Mouse (Mus musculus) heart, postnatal 25 days (tissue): ENCODE data around the gene Nup35. TPM values are rescaled to one million over a fixed set of nuclear protein-coding genes. Genes with fewer than 3 reads are reported as not detected.
A peak's percentile ranks its signal among the peaks of the same experiment; 100 is the strongest.

Experiments used
- DNase-seq: peaks from one replicate; pipeline ENCODE4 v3.0.0; 2022; ENCODE audit warnings: low spot score
- intact Hi-C: fragments of 180-260 bp; cut with DNase I; formaldehyde crosslinking; loops from one replicate; pipeline ENCODE4 v1.15.1; 2025
- microRNA-seq: library from miRNA; unstranded; fragments of <30 nt; microRNA quantifications from one replicate; pipeline ENCODE4 v1.2.0, GENCODE M21; 2022
- total RNA-seq, 2 experiments: library from RNA; stranded (reverse); gene quantifications; 2 replicates each; pipeline ENCODE4 v1.2.3; 2021

The Nup35 gene
- total RNA-seq, 2 experiments from 2014 or later, result 5.6 to 7.1 TPM

DNA sequence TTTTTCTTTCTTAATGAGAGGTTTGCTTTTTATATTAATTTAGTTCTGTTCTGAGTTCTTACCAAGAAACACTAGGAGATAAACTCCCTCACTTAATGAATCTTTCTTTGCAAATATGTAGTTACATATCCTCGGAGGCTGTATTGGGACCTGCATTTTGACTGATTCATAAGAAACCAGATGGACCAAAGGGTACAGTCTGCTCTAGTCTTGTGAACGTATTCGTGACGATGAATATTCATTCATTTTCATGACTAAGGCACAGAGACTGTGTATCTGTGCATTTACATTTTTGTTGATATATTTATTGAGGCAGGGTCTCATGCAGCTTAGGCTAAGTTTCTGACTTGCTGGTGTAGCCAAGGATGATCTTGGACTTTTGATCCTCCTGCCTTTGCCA, 7.5 kb downstream of the Nup35 start:
- intact Hi-C loops, result no loop called here

DNA sequence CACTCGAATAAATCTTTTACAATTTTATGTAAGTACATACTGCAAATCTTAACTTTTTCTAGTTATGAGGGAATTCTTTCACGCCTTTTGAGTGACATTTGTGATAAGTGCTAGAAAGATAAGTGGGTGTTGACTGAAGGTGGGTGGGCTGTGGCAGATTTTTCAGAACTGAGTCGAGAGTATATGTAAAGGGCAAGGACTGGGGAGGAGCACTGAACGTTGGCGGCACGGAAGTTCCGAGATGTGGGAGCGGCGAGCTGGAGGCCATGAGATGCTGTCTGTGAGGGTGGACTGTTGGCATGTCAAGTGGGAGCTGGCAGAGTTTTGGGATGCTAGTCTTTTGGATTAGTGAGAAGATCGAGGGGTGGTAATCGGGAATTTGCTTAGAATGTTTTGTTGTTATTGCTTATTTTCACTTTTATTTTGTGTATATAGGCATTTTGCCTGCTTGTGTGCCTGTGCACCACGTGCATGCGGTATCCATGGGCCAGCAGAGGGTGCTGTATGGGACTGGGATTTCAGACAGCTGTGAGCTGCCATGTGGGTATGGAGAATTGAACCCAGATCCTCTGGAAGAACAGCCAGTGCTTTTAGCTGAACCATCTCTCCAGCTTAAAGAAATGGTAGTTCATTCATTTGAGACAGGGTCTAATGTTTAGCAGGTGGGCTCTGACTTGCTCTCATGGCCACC, 15.4 kb downstream of the Nup35 start:
- no peak for DNase-seq
- intact Hi-C loops, result loop anchor here (10.0 kb wide), 1 partner anchor 318 kb away; the partner anchor contains the start of gene Dnajc10

More for the DNA sequence above, 7.5 kb downstream of the Nup35 start:
- DNase-seq, result no peak

DNA sequence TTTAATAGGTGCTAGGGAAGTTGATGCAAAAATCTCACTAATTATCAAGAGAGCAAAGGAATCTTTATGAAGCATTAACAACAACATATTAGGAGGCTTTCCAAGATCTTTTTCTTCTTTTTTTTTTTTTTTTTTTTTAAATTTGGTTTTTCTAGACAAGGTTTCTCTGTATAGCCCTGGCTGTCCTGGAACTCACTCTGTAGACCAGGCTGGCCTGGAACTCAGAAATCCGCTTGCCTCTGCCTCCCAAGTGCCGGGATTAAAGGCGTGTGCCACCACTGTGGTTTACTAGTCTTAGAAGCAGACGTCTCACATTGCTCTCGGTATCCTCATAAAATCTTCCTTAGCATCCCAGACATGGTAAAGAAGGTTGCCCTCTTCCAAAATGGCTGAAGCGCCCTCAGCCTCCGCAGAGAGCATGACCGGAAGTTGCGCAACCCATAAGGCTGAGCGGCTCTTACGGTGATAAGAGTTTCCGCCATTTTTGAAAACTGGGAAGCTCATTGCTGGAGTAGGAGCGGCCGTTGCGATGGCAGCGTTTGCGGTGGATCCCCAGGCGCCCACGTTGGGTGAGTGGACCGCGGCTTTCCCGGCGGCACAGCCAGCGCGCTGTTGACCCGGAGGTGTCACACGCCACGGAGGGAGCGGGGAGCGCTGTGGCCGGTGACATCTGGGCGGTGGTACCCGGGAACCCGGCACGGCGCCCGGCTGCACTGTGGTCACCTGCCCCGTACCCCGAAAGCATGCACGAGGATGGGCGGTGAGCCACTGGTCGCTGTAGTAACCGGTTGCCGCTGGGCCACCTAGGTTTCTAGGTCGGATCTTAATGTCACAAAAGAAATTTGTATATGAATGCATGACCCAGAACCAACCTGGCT, 21.6 kb downstream of the Nup35 start:
- intact Hi-C loops, result loop anchor here (1.0 to 10.0 kb wide), 2 partner anchors 57 to 324 kb away; partner anchors contain the start of genes Dnajc10 and Nckap1
- peak; percentile 74 for DNase-seq

DNA sequence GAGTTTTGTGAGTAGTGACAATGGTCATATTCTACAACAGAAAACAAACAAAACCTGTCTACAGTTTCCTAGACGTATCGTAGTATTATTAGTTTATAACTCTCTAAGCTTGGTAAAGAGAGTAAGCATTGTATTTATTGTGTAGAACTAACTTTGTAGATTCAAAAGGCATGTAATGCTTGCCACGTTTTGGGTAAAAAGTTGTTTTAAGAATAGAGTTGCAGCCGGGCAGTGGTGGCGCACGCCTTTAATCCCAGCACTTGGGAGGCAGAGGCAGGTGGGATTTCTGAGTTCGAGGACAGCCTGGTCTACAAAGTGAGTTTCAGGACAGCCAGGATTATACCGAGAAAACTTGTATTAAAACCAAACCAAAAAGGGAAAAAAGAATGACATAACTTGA, 22.4 kb downstream of the Nup35 start:
- no peak for DNase-seq
- intact Hi-C loops, result loop anchor here (10.0 kb wide), 1 partner anchor 325 kb away; the partner anchor contains the start of gene Dnajc10

DNA sequence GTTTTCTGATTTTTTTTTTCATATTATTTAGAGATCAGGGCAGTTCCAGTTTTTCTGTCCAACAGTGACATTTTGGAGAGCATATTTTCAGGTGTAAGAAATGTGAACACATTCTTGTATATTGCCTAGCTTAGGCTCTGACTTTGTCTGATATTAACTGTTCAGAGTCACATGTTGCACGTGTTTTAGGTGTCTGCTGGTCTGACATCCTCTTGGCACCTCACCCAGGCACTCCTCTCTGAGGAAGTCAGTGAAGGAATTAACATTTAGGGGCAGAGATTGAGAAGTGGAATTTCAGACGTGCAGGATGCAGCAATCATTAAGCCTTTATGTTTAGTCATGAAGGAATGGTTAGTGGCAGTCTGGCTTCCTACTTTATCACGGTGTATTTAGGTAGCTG, 22.8 kb downstream of the Nup35 start:
- DNase-seq, result no peak
- intact Hi-C loops, result loop anchor here (10.0 kb wide), 1 partner anchor 325 kb away; the partner anchor contains the start of gene Dnajc10

DNA sequence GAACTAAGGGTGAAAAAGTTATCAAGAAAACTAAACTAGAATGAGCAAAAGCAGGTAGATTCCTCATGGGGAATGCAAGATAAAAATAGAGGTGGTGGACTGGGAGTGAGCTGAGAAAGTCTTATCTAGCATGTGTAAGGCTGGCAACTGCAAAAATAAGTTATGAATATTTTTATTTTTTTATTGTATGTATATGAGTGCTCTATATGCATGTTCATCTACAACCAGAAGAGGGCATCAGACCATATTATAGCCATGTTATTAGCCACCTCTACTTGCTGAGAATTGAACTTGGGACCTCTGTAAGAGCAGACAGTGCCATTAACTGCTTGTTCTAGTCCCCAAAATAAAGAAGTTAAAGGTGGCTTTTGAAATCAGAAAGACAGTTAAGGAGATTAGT, 44.4 kb downstream of the Nup35 start:
- no peak for DNase-seq
- intact Hi-C loops, result no loop called here

DNA sequence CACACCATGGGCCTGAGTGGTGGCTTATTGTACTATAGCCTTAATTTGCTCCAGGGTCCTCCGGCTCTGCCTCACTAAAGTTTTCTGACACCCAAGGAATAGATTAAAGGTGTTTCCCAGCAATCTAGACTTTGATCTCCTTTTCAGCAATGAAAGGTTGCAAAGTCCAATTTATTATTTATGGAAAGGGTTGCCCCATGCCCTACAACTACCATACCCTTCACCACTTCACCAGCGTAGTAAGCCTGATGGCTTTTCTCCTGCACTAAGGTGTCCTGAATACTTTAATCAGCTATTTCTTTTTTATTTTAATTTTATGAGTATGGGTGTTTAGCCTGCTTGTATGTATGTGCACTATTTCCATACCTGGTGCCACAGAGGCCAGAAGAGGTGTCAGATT, 45.6 kb downstream of the Nup35 start:
- no peak for DNase-seq
- intact Hi-C loops, result no loop called here

DNA sequence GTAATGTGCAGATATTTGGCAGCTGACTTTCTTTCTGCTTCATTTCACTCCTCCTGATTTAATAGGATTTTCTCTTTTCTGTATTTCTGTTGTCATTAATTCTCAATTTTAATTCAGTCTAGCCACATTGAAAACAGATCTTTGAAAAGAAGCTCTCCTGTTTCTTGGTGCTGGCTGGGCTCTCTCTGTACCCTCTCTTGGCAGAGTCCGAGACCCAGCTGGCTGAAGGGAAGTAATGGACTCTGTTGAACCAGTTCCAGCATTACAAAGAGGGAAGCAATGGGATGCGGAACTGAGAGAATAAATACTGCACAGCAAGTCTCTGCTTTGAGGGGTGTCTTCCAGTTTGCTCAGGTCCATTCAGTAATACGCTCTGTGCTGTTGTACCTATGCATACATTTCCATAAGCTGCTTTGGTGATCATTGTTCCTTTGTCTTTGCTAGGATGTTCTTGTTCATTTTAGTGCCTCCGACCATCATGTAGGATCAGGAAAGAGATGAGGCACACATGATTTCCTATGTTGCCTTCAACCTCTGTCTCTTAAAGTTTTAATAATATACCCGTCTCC, 50.4 kb downstream of the Nup35 start:
- intact Hi-C loops, result no loop called here
- no peak for DNase-seq

DNA sequence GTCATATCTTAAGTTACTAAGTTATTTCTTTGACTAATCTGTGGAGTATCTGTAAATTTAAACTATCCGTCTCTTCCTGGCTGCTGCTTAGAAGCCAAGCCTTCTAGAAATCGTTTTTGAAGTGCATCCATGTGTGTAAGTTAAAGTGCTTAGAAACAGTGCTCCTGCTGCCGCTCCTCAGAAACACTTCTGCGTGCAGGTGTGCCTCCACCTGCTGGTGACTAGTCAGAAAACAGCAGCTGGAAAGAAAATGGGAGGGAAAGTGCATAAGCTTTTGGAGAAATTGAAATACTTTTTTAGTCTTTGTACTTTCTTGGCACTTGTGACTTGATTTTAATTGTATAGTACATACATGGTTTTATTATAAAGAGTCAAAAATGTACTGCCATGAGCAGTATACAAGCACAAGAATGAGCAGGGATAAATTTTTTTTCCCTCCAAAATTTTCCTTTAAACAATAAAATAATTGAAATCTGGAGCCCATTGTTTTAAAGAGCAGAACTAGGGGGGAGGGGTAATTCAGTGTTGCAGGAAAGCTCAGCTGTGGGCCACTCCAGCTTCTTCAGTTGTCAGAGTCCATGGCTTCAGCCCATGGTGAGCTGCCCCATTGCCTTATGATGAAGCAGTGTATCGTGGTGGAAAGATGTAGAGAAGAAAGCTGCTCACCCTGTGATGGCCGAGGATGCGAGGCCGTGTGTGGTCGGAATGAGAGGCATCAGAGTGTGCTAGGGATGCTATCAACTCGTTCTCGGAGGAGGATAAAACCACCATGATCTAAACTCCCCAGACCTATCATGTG, 53.0 kb downstream of the Nup35 start:
- DNase-seq, result no peak
- intact Hi-C loops, result no loop called here

DNA sequence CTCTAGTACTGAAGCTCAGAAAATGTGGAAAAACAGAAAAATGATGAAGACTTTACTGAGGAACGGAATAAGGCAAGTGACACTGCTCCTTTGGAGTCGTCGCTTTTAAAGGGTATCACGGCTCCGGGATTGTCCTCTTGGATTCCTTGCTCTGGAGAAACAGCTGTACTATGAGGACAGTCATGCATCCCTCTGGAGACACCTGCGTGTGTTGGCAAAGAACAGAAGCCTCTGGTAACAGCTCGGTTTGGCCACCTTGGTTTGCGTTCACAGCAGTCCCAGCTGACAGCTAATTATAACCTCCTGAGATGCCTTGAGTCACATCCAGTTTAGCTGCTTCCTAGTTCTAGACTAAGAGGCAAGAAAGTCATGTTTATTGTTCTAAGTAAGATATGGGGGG, 61.8 kb downstream of the Nup35 start:
- DNase-seq, result no peak
- intact Hi-C loops, result no loop called here

DNA sequence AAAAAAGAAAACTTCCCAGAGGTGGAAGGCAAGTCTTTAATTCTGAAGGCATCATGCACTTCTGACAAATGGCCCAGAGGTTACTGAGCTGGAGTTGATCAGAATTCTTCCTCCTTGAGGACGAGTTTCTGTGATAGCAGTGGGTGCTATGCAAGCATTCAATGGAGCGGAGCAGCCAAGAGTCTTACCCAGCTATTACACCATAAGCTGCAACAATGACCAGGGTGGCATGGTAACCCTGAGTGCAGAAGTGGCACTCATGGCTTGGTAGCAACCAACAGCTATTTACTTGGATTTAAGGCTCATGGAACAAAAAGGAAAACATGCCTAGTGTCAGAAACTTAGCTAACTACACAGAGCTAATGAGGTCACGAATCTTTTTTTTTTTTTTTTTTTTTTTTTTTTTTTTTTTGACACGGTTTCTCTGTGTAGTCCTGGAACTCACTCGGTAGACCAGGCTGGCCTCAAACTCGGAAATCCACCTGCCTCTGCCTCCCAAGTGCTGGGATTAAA, 66.7 kb downstream of the Nup35 start:
- intact Hi-C loops, result no loop called here
- DNase-seq, result no peak

DNA sequence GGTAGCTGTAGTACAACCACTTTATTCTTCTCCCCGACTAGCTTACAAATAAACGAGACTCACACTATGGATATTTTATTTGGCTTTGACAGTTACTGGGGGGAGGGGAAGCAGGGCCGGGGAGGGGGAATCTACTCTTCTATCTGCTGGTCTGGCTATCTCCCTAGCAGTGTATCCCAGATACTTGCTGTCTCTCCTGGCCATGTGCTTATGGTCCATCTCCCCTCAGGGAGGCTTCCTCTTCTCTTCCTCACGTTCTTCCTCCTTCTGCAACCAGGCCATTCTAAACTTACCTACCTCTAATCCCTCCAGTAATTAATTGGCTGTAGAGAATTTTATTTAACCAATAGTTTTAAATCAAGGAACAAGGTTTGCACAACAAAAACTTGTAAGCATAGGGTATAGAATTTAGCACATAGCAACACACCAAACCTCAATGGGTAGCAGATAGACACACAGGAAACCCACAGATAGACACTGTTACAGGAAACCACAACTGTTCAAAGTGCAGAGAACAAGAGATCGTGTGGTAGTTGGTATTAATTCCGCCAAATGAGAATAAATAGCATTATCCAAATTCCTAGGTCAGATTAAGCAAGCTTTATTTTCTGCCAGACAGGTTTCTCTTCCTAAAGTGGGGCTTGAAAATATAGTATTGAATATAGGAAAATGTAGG, 67.5 kb downstream of the Nup35 start:
- intact Hi-C loops, result no loop called here
- DNase-seq, result no peak

DNA sequence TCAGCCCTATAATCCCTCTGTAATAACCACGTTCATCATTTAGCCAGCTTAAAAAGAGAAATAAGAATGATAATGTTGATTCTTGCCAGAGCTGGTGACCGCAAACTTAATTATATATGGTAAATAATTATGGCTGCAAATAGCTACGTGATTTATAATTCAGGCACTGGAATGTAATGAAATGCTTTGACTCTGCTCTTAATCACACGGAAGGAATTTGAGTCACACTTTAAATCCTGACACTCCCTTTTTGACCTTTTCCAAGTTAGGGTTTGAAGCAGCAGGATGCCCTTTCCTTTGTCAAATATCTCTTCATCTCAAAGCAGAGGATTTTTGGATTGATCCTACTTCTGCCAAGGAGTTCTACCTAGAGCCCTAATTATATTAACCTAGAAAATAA, 71.2 kb downstream of the Nup35 start:
- intact Hi-C loops, result no loop called here
- DNase-seq, result no peak

DNA sequence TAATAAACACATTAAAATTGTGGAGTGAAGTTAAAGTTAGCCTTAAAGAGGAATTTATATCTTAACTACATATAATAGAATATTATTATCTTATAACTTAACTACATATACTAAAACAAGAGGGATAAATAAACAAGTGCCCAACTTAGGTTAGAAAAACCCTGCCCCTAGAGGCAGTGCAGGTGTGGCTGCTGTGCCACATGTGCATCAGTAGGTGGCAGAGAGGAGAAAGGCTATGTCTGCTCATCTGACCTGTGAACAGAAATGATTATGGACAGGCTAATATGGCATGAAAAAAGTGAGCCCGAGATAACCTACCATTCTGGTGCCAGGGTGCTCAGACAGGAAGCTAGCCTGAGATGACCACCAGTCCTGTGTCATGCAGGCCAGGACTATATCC, 90.4 kb downstream of the Nup35 start:
- intact Hi-C loops, result no loop called here

More for the DNA sequence above, 90.4 kb downstream of the Nup35 start:
- no peak for DNase-seq

Small RNA genes within 50 kb of the gene (microRNA-seq; reads per million reads assigned to microRNA genes)
- not detected for gene Mir684-1

Other genes starting within 250 kb of the Nup35 start
- 1 to 10 TPM; 5.9 to 6.1 TPM for gene Frzb, start 169.6 kb upstream of the Nup35 start, total RNA-seq
- gene Nckap1, start 35.9 kb upstream of the Nup35 start, total RNA-seq, result 10 to 100 TPM; 58.3 to 67.0 TPM
- 1 to 10 TPM; 8.8 to 9.9 TPM for gene Dusp19, start 191 bp upstream of the Nup35 start, total RNA-seq